Comparison of ENCODE assay signal across 8 mouse cellular contexts in the genomic region with DNA sequence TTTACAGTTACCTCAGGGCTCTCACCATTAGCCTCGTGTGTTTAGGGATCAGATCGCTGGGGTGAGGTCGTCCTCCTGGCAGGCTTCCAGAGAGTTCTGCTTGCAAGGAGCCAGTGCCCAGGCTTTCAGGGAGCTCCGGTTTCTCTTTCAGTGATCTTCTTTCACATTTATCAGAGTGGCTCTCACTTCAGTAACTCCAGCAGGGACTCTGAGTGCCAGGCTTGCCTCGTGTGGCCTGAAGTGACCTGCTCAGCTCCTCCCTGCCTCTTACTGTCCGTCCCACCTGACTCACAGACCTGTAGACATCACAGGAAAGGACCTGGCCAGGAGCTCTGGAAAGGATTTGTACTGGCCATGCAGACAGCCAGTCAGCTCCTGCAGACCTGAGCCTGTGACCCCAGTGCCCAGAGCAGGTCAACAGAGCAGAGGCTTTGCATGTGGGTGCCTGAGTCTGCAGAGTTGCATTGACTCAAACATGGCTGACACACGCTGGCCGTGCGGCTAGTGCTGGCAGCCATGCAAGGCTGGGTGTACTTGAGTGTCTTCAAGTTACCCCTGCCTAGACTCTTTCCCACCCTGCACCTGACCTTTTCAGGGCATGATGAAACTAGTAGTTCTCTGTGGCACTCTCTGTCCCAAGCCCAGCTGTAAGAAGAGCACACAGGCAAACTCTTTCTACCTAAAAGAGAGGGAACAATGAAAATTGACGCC.
DNase-seq lines count a peak whose midpoint lies in the region; ATAC-seq and TF ChIP-seq lines count a peak whose summit lies in the region.

No protein-coding gene starts in this region.

- no peak for TF ChIP-seq CTCF in heart, postnatal 0 days (IDR thresholded peaks at IDR 0.05; ENCODE audit: low read depth)

- no peaks in the 10 kb centered on the region for H3K27me3 ChIP-seq in heart, postnatal 0 days (ENCODE audit: control insufficient read depth, insufficient read depth, low read length)
- H3K27me3 ChIP-seq in limb, embryonic 12.5 days, result no peaks in the 10 kb centered on the region
- no peaks in the 10 kb centered on the region for H3K27me3 ChIP-seq in midbrain, embryonic 15.5 days (replicated peaks)

- H3K4me1 ChIP-seq in brown adipose tissue, adult 24 weeks (ENCODE audit: control insufficient read depth, insufficient read depth, insufficient read length, low read length), result peaks cover 21% of the 10 kb centered on the region
- H3K4me1 ChIP-seq in heart, postnatal 0 days (ENCODE audit: control insufficient read depth, insufficient read depth), result peaks cover 27% of the 10 kb centered on the region
- H3K4me1 ChIP-seq in limb, embryonic 12.5 days (replicated peaks), result peaks cover 55% of the 10 kb centered on the region
- peaks cover 34% of the 10 kb centered on the region for H3K4me1 ChIP-seq in midbrain, embryonic 15.5 days

- no peak overlapping the region for H3K4me3 ChIP-seq in brown adipose tissue, adult 24 weeks (ENCODE audit: insufficient read depth, low read depth, low read length)
- H3K4me3 ChIP-seq in heart, postnatal 0 days (ENCODE audit: low read depth, low read length), result no peak overlapping the region
- H3K4me3 ChIP-seq in limb, embryonic 12.5 days (replicated peaks), result no peak overlapping the region
- no peak overlapping the region for H3K4me3 ChIP-seq in midbrain, embryonic 15.5 days

- intact Hi-C loops in left cerebral cortex, postnatal 36 days (cut with DNase I), result no loop called here

- WGBS in heart, postnatal 0 days, result 56% methylated on average over 10 of the region's 10 CpGs
- 56% methylated on average over 10 of the region's 10 CpGs for WGBS in limb, embryonic 12.5 days
- WGBS in midbrain, embryonic 15.5 days, result 55% methylated on average over 10 of the region's 10 CpGs

- DNase-seq in MN1 (ENCODE audit: low spot score), result peak; percentile 65
- DNase-seq in heart, postnatal 0 days (ENCODE audit: low spot score), result no peak
- no peak for DNase-seq in adrenal gland, postnatal 4 days (ENCODE audit: low spot score in 2 of 2)
- no peak for DNase-seq in layer of hippocampus, postnatal 14 days (ENCODE audit: low spot score in 2 of 2)
- no peak for DNase-seq in left cerebral cortex, postnatal 36 days (ENCODE audit: low spot score in 2 of 2)

- 0 out of 2 replicates have a peak overlapping the region, but pooled peaks have one; percentile 0 for H3K27ac ChIP-seq in brown adipose tissue, adult 24 weeks (replicated peaks; ENCODE audit: low read depth, low read length)
- peak overlapping the region; percentile 66 for H3K27ac ChIP-seq in heart, postnatal 0 days (ENCODE audit: low read depth)
- H3K27ac ChIP-seq in limb, embryonic 12.5 days, result peak overlapping the region; percentile 25; the same call in 1 of the 2 replicates
- H3K27ac ChIP-seq in midbrain, embryonic 15.5 days, result no peak overlapping the region

- H3K9ac ChIP-seq in heart, postnatal 0 days (replicated peaks; ENCODE audit: low read depth, low read length), result no peak overlapping the region
- H3K9ac ChIP-seq in limb, embryonic 12.5 days (replicated peaks), result no peak overlapping the region
- no peak overlapping the region for H3K9ac ChIP-seq in midbrain, embryonic 15.5 days

- no peak overlapping the region for H3K4me2 ChIP-seq in heart, postnatal 0 days (ENCODE audit: low read depth, low read length)
- no peak overlapping the region for H3K4me2 ChIP-seq in limb, embryonic 12.5 days
- H3K4me2 ChIP-seq in midbrain, embryonic 15.5 days, result no peak overlapping the region

- H3K36me3 ChIP-seq in heart, postnatal 0 days (replicated peaks; ENCODE audit: control insufficient read depth, insufficient read depth, low read length), result no peaks in the 10 kb centered on the region
- no peaks in the 10 kb centered on the region for H3K36me3 ChIP-seq in limb, embryonic 12.5 days
- no peaks in the 10 kb centered on the region for H3K36me3 ChIP-seq in midbrain, embryonic 15.5 days (replicated peaks)

- no peak for ATAC-seq in heart, postnatal 0 days (ENCODE audit: insufficient read depth, low read depth)
- ATAC-seq in limb, embryonic 12.5 days (ENCODE audit: insufficient number of reproducible peaks, insufficient read depth, low FRiP score, low TSS enrichment, low read depth), result no peak
- 0 out of 2 replicates have a peak, but pooled peaks have one; percentile 15 for ATAC-seq in midbrain, embryonic 15.5 days (replicated peaks)

- H3K9me3 ChIP-seq in heart, postnatal 0 days (replicated peaks; ENCODE audit: control insufficient read depth, low read length), result no peaks in the 10 kb centered on the region
- H3K9me3 ChIP-seq in limb, embryonic 12.5 days, result 0 out of 2 replicates have a peak, but pooled peaks cover 4% of the 10 kb centered on the region
- no peaks in the 10 kb centered on the region for H3K9me3 ChIP-seq in midbrain, embryonic 15.5 days

- TF ChIP-seq EP300 in heart, postnatal 0 days (IDR thresholded peaks at IDR 0.05; ENCODE audit: low read depth), result no peak
